Mouse (Mus musculus) ES-E14 (cell line): ENCODE measurements around the gene Cdk5r2. TPM values are rescaled to one million over a fixed set of nuclear protein-coding genes. Genes with fewer than 3 reads are reported as not detected.

Experiments
- DNase-seq: peaks from one replicate; pipeline ENCODE4 v3.0.0-alpha.2; 2013; ENCODE audit warnings: low read depth, low spot score
- H3K27ac ChIP-seq: 2 replicates; pipeline ENCODE4 v1.5.1; 2012; ENCODE audit warnings: low read depth, mild to moderate bottlenecking, low read length, moderate library complexity, mixed read lengths; ENCODE audit not compliant: poor library complexity, insufficient read depth, severe bottlenecking
- H3K36me3 ChIP-seq: 2 replicates; pipeline ENCODE4 v1.6.1; 2012; ENCODE audit warnings: mild to moderate bottlenecking, low read length, moderate library complexity, mixed read lengths; ENCODE audit not compliant: control insufficient read depth, poor library complexity, insufficient read depth, severe bottlenecking
- H3K4me1 ChIP-seq, 2 experiments: fragments of 150-350 bp in 1 of 2; sonication (generic) in 1 of 2; 2 replicates each; pipeline ENCODE4 v1.6.1; 2012; ENCODE audit warnings: low read length in 2 of 2, mild to moderate bottlenecking in 1 of 2, mixed read lengths in 1 of 2; ENCODE audit not compliant: control insufficient read depth in 2 of 2, insufficient read depth in 2 of 2, poor library complexity in 1 of 2
- H3K4me3 ChIP-seq, 2 experiments: fragments of 150-350 bp in 1 of 2; sonication (generic) in 1 of 2; 2 replicates each; pipeline ENCODE4 v1.5.1; 2012; ENCODE audit warnings: low read length in 2 of 2, low read depth in 1 of 2, mild to moderate bottlenecking in 1 of 2, mixed read lengths in 1 of 2; ENCODE audit not compliant: insufficient read depth in 1 of 2, poor library complexity in 1 of 2, severe bottlenecking in 1 of 2
- H3K9ac ChIP-seq: 2 replicates; pipeline ENCODE4 v1.6.1; 2012; ENCODE audit warnings: low read depth, mild to moderate bottlenecking, low read length, mixed read lengths; ENCODE audit not compliant: poor library complexity, insufficient read depth, severe bottlenecking
- H3K9me3 ChIP-seq: fragments of 150-350 bp; sonication (generic); 2 replicates; pipeline ENCODE4 v1.6.1; 2012; ENCODE audit warnings: low read depth, mild to moderate bottlenecking, low read length; ENCODE audit not compliant: control insufficient read depth, insufficient read depth
- CHD2 ChIP-seq: IDR thresholded peaks from 2 replicates; pipeline ENCODE4 v1.6.1; 2014; ENCODE audit warnings: mild to moderate bottlenecking, low read depth, low read length, inconsistent platforms
- HCFC1 ChIP-seq: IDR thresholded peaks from 2 replicates; pipeline ENCODE4 v1.6.1; 2012; ENCODE audit warnings: low read length, inconsistent platforms, borderline replicate concordance; ENCODE audit not compliant: insufficient read depth
- MAFK ChIP-seq: IDR thresholded peaks from 2 replicates; pipeline ENCODE4 v1.6.1; 2014; ENCODE audit warnings: mild to moderate bottlenecking, low read depth, low read length, inconsistent platforms; ENCODE audit not compliant: insufficient read depth
- ZC3H11A ChIP-seq: IDR thresholded peaks from 2 replicates; pipeline ENCODE4 v1.6.1; 2012; ENCODE audit warnings: low read depth, mild to moderate bottlenecking, inconsistent platforms, low read length, borderline replicate concordance
- ZNF384 ChIP-seq: IDR thresholded peaks from 2 replicates; pipeline ENCODE4 v1.6.1; 2012; ENCODE audit warnings: low read depth, low read length, inconsistent platforms
- in situ Hi-C, 2 experiments: fragments of 600-800 bp; cut with MboI; formaldehyde crosslinking; loops; one replicate each; pipeline ENCODE4 v1.15.1; 2025; ENCODE audit warnings: low sequenced_read_pairs in 2 of 2, inconsistent platforms in 1 of 2; ENCODE audit not compliant: unreplicated experiment in 2 of 2
- total RNA-seq: library from RNA; depleted of rRNA; stranded (reverse); fragments of 300-350 nt; gene quantifications from 2 replicates; pipeline ENCODE4 v1.2.3, GENCODE M21; 2012

Cdk5r2 gene
- total RNA-seq, 1 experiment: 0.54 TPM

- DNase-seq: no peak
- TF ChIP-seq ZNF384 (no peak), CHD2 (no peak), ZC3H11A (no peak), MAFK (no peak), HCFC1 (no peak)
These were observed 2.5 kb downstream of the Cdk5r2 start for GRCm38 (mm10) chr1:74857201-74857600.

GRCm38 (mm10) chr1:74857677-74858076 lies 2.9 kb downstream of the Cdk5r2 start:
- no peak for DNase-seq
- H3K9ac ChIP-seq: no peak overlapping the region
- H3K36me3 ChIP-seq: no peaks in the 10 kb centered on the region
- no peaks in the 10 kb centered on the region for H3K9me3 ChIP-seq
- H3K27ac ChIP-seq: no peak overlapping the region
- peak overlapping the region in 1 of 2 experiments; percentile 73; a peak in 2 of 4 replicates for H3K4me3 ChIP-seq
- in situ Hi-C loops: loop anchor here in 1 of 2 experiments (10.0 kb wide), 2 partner anchors 53 to 83 kb away; partner anchors contain the start of gene Wnt6
- no peak for TF ChIP-seq ZC3H11A
- no peak for TF ChIP-seq ZNF384
- TF ChIP-seq CHD2: no peak
- TF ChIP-seq HCFC1: no peak
- no peak for TF ChIP-seq MAFK
- H3K4me1 ChIP-seq: peaks cover 5 to 28% of the 10 kb centered on the region in 2 experiments; a peak in 3 of 4 replicates

More at GRCm38 (mm10) chr1:74857201-74857600, 2.5 kb downstream of the Cdk5r2 start:
- in situ Hi-C loops: loop anchor here in 1 of 2 experiments (10.0 kb wide), 2 partner anchors 52 to 82 kb away; partner anchors contain the start of gene Wnt6
- no peak overlapping the region for H3K9ac ChIP-seq
- no peak overlapping the region for H3K27ac ChIP-seq
- no peaks in the 10 kb centered on the region for H3K36me3 ChIP-seq
- H3K4me3 ChIP-seq: no peak overlapping the region
- peaks cover 5 to 28% of the 10 kb centered on the region in 2 experiments; a peak in 3 of 4 replicates for H3K4me1 ChIP-seq
- no peaks in the 10 kb centered on the region for H3K9me3 ChIP-seq

GRCm38 (mm10) chr1:74858171-74858719 lies 3.5 kb downstream of the Cdk5r2 start:
- Histone ChIP-seq H3K9ac (no peak overlapping the region), H3K9me3 (no peaks in the 10 kb centered on the region), H3K4me1 (peaks cover 5 to 28% of the 10 kb centered on the region in 2 experiments; a peak in 3 of 4 replicates), H3K27ac (no peak overlapping the region), H3K36me3 (no peaks in the 10 kb centered on the region), H3K4me3 (peak overlapping the region; percentile 58 to 73)
- TF ChIP-seq ZC3H11A (no peak), MAFK (0 out of 2 replicates have a peak, but pooled peaks have one; percentile 6)
- peak; percentile 87 for DNase-seq
- in situ Hi-C loops: loop anchor here in 1 of 2 experiments (10.0 kb wide), 2 partner anchors 53 to 83 kb away; partner anchors contain the start of gene Wnt6

GRCm38 (mm10) chr1:74858805-74859204 lies 4.1 kb downstream of the Cdk5r2 start:
- 0 out of 2 replicates have a peak overlapping the region, but pooled peaks have one; percentile 30 for H3K9ac ChIP-seq
- peak overlapping the region in 1 of 2 experiments; percentile 55; a peak in 3 of 4 replicates for H3K4me3 ChIP-seq
- in situ Hi-C loops: loop anchor here in 1 of 2 experiments (10.0 kb wide), 2 partner anchors 54 to 84 kb away; partner anchors contain the start of gene Wnt6
- H3K27ac ChIP-seq: no peak overlapping the region; the same call in 1 of the 2 replicates
- no peak for TF ChIP-seq HCFC1
- TF ChIP-seq ZC3H11A: no peak
- no peak for TF ChIP-seq CHD2
- TF ChIP-seq MAFK: no peak
- TF ChIP-seq ZNF384: no peak
- H3K9me3 ChIP-seq: no peaks in the 10 kb centered on the region
- H3K4me1 ChIP-seq: peaks cover 5 to 26% of the 10 kb centered on the region in 2 experiments; a peak in 3 of 4 replicates
- H3K36me3 ChIP-seq: no peaks in the 10 kb centered on the region
- DNase-seq: no peak
